Mouse (Mus musculus): ENCODE results near the gene Gtf2i. TPM values are rescaled to one million over a fixed set of nuclear protein-coding genes. Genes with fewer than 3 reads are reported as not detected.

The Gtf2i gene
- polyA plus RNA-seq, 1 experiment: 54.7 TPM

DNA sequence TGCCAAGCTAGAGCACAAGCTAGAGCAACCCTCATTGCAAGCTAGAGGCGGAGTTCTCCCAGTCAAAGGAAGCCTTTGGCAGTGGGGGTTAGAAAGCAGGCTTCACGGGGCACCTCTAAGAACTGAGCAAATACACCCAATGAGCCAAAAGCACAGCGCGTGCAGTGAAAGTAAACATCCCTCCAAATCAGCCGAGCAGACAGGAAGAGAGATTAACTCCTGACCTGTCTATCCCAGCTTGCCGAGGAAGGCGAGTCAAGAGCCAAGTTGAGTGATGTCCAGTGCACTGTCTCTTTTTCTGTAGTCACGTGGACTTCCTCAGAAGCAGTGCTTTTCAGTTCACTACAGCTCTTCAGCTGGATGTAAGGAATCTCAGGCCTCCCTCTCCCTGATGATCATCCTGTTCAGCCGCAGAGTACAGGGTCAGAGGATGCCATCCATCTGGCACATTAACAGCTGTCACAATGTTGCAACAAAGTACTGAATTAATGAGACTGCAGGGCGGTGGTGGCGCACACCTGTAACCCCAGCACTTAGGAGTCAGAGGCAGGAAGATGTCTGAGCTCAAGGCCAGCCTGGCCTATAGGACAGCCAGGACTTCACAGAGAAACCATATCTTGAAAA lies 104.5 kb downstream of the Gtf2i start:
- DNase-seq (ENCODE audit: low read depth): no peak

DNA sequence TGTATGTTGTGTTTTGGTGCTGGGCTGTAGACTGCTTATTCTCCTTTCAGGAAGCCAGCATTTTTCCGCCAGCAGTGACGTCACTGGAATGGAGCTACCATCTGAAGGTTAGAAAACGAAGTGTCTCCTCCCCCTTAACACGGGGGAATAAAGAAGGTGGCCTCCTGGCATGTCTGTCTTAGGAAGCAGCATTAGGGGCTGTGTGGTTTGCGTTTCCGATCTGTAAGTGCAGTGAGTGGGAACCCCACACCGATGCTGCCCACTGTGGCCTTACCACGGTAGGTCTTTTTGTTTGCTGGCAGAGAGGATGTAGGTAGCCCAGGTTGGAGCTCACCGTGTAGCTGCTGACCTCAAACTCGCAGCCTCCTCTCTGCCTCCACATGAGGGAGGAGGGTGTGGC lies 107.8 kb downstream of the Gtf2i start:
- no peak for DNase-seq (ENCODE audit: low read depth)

DNA sequence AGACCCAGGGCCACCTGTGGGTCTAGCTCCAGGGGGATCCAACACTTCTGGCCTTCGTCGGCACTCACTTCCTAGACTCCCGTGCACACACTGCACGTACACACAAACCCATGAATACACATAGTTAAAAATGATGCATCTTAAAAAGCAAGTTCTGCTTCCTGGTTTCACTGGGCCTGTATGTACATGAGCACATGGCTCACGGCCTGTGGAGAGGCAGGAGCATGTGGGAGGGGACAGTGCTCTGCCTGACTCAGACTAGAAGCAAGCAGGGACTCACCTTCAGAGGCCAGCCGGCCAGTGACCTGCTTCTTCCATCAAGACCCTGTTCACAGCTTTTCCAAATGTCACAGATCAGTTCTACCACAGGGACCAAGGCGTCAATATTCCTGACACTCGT lies 120.9 kb downstream of the Gtf2i start:
- no peak for DNase-seq (ENCODE audit: low read depth)

DNA sequence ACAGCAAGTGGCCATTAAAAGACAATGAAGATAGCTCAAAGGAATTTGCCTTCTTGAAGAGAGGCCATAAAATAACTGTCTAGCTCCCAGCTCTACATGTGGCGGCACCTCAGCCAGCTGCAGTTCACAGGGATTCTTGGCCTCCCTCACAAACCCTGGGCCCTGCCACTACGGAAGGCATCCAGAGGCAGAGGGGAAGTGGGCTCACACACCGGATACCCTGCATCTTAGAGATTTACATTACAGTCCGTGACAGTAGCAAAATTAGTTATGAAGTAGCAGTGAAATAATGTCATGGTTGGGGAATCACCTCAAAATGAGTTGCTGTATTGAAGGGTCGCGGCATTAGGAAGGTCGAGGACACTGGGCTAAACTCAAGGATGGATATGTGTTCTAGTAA lies 126.0 kb downstream of the Gtf2i start:
- no peak for DNase-seq (ENCODE audit: low read depth)

Other genes with a start within 250 kb of the Gtf2i start
- gene Castor2, start 215.0 kb downstream of the Gtf2i start, polyA plus RNA-seq (2012; rRNA removed): 5.8 and 7.5 TPM in 2 replicates
- 18.5 and 19.5 TPM in 2 replicates for gene Rcc1l, start 138.0 kb downstream of the Gtf2i start, polyA plus RNA-seq (2012; rRNA removed)
- 7.8 and 8.6 TPM in 2 replicates for gene Gtf2ird2, start 130.7 kb downstream of the Gtf2i start, polyA plus RNA-seq (2012; rRNA removed)
- 14.1 and 14.6 TPM in 2 replicates for gene Ncf1, start 85.1 kb downstream of the Gtf2i start, polyA plus RNA-seq (2012; rRNA removed)
- 55.4 and 65.5 TPM in 2 replicates for gene Gtf2ird1, start 142.0 kb upstream of the Gtf2i start, polyA plus RNA-seq (2012; rRNA removed)
- 12.8 and 14.6 TPM in 2 replicates for gene Clip2, start 237.7 kb upstream of the Gtf2i start, polyA plus RNA-seq (2012; rRNA removed)
- 0.59 and 1.1 TPM in 2 replicates for gene Syna, start 245.4 kb upstream of the Gtf2i start, polyA plus RNA-seq (2012; rRNA removed)